In the genomic region with DNA sequence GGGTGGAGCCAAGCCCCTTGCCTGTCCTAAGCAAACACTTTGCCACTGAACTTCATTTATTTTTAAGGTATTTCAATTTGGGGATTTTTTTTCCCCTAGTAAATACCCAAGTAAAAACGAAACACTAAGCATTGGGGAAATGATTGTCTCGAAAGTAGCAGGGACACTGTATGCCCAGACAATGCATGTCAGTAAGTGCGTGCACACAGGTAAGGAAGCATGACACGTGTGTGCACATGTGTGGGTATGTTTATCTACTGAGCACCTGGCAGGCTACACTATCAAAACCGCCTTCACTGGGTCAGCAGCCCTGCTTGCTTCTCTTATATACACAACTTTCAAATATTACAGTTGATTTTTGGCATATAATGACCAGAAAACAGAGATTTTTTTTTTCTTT, we compare ENCODE assay signal across 16 mouse cellular contexts.
"Had no signal": no experiment of that assay in that cellular context is flagged by ENCODE, and none has a peak within 500 bp of the region (broad histone marks: within the 10 kb centered on the region; RNA-seq: fewer than 3 reads in every experiment).

No protein-coding gene starts in this region.

- H3K9ac ChIP-seq: neural tube, embryonic 13.5 days; neural tube, embryonic 15.5 days; stomach, embryonic 15.5 days had no signal

- H3K4me2 ChIP-seq: neural tube, embryonic 13.5 days; neural tube, embryonic 15.5 days; stomach, embryonic 15.5 days had no signal

- H3K9me3 ChIP-seq: neural tube, embryonic 13.5 days; neural tube, embryonic 15.5 days; stomach, embryonic 15.5 days had no signal

- H3K27me3 ChIP-seq: neural tube, embryonic 13.5 days; neural tube, embryonic 15.5 days; stomach, embryonic 15.5 days had no signal

- H3K4me3 ChIP-seq: neural tube, embryonic 13.5 days; neural tube, embryonic 15.5 days; stomach, embryonic 15.5 days had no signal

- H3K27ac ChIP-seq: neural tube, embryonic 13.5 days; neural tube, embryonic 15.5 days; stomach, embryonic 15.5 days; stomach, postnatal 0 days had no signal

- DNase-seq: retina, postnatal 1 day; right cerebral cortex, adult 18-20 months; right cerebral cortex, postnatal 14 days; right cerebral cortex, postnatal 25 days; right cerebral cortex, postnatal 4 days; spleen, adult 18-20 months; thymus, adult 18-20 months; thymus, adult 2 months; thymus, postnatal 14 days; thymus, postnatal 25 days; thymus, postnatal 36 days; thymus, postnatal 4 days had no signal

- H3K4me1 ChIP-seq: neural tube, embryonic 15.5 days; stomach, embryonic 15.5 days had no signal
